Mouse (Mus musculus): ENCODE results near the gene Cort.
A peak's percentile ranks its signal among the peaks of the same experiment; 100 is the strongest.

The Cort gene

GRCm38 (mm10) chr4:149091364-149091763, 35.2 kb downstream of the Cort start:
- no peak for DNase-seq

GRCm38 (mm10) chr4:149085381-149085780, 41.2 kb downstream of the Cort start:
- no peak for DNase-seq

DNA sequence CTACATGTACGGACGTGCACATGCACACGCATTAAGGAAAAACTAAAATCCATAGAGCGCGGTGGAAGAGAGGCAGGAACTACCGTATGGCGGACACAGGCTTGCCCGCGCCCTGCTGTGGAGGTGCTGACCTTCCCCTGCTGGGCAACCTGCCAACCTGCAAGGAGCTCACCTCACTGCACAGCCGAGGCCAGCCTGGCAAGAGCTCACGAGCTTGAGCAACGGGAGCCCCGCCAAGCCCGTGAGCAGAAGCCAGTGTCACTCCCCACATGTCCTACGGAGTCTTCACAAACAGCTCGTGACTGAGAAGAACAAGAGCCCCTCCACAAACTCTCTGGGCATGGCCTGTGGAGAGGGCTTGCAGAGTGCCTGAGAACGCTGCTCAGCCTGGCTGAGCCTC, 45.0 kb downstream of the Cort start:
- peak; percentile 85 to 87 for DNase-seq

- DNase-seq = no peak
Observed at GRCm38 (mm10) chr4:149080111-149080510, 46.5 kb downstream of the Cort start.

DNA sequence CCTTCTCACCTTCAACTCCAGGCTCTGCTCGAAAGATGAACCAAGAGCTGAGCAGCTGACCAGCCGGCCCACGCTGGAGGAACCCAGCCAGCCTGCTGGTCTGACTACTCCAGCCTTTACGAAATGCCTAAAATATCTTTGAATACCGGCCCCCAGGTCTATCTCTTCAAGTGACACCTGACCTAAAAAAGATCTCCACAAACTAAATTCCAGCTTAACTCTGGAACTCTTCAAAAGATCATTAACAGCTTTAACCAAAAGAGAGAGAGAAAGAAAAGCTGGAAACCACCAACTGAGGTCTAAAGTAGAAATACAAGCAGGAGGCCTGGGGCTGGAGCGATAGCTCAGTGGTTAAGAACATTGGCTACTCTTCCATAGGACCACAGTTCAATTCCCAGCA, 46.9 kb downstream of the Cort start:
- no peak for DNase-seq

DNA sequence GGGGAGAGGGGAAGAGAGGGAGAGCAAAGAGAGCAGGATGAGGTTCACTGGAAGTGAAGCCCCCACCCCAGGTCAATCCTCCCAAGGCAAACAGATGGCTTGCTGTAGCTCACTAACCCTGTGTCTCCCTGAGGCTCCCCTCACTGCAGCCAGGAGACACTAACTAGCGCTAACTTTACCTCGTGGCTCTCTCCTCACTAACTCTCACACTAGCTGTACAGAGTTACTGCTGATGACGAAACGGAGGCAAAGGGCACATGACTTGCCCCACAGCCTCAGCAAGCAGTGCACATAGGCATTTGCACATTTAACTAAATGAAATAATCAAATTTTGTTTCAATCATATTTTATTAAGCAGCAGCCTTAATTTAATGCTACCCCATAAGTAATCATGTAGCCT, 48.3 kb downstream of the Cort start:
- DNase-seq = no peak

GRCm38 (mm10) chr4:149075871-149076575, 50.5 kb downstream of the Cort start:
- DNase-seq = peak; percentile 49 to 64

- DNase-seq = no peak
Observed at GRCm38 (mm10) chr4:149075073-149075472, 51.5 kb downstream of the Cort start.
